Mouse (Mus musculus) telencephalon, adult 2 months (tissue): Measurements from ENCODE around the gene Dnah7a.
"Not testable (repeated sequence)": the region's sequence is repeated elsewhere in the genome, so short reads cannot be mapped to it uniquely, and the experiment has no call there.

Experiments used
- DNase-seq: peaks from one replicate; pipeline ENCODE4 v3.0.0-alpha.2; 2011; ENCODE audit warnings: low read depth, low spot score

Dnah7a gene

DNA sequence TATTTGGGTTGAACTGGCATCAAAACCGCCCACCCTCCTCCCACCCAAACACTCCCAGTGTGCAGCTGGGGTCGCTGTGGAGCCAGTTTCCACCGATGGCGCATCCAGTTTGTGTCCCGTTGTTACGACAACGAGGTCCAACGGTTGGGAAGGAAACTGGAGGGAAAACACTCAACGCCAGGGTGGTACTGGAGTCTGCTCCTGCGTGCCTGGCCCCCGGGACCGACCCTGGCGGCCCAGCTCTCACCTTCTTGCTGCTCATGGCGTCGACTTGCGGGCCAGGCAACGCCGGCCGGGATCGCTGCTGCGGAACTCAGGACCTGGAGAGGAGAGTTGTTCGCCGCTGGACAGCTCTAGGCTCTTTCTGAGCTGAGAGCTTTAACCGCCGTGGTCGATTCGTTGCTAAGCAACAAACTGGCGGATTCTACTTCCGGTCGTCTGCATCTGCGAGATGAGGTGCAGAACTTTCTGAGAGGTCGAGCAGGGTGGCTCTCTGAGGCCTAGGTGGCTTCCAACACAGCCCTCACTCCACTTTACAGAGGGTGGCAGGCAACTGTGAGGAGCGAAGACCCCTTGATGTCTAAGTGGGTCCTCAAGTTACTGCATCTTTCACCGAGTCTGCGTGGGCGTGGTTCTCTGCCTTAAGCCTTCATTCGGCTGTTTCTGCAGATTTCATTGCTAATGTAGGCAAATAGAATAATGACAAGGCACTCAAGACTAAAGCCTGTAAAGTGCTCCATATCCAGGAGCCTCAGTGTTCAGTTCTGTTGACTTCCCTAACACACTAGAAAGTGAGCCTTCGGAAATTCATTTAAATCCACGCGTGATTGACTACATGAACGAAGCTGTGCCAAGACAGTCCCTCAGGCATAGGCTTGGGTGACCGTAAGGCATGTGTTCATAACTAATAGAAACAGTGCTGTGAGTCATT, at the start of gene Dnah7a:
TSS of gene Dnah7a (minus strand) at position 354 of the 931 bp plus-strand sequence.
- DNase-seq: peak; percentile 63

DNA sequence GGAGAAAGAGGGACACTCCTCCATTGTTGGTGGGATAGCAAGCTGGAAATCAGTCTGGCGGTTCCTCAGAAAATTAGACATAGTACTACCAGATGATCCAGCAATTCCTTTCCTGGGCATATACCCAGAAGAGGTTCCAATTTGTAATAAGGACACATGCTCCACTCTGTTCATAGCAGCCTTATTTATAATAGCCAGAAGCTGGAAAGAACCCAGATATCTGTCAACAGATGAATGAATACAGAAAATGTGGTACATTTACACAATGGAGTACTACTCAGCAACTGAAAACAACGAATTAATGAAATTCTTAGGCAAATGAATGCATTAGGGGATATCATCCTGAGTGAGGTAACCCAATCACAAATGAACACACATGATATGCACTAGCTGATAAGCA, 46.9 kb upstream of the Dnah7a start:
- DNase-seq: not testable (repeated sequence)

DNA sequence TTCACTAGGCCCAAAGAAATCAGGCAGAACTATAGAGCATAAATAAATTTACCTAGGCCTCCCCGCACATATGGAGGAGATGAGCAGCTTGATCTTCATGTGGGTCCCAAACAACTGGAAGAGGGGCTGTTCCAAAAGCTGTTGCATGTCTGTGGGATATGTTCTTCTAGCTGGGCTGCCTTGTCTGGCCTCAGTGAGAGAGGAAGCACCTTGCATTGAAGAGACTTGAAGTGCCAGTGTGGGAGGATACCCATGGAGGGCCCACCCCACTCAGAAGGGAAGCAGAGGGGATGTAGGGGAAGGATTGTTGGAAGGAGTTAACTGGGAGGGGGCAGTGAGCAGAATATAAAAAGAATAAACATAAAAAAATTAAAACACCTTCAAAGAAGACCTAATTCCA, 44.6 kb upstream of the Dnah7a start:
- no peak for DNase-seq

DNA sequence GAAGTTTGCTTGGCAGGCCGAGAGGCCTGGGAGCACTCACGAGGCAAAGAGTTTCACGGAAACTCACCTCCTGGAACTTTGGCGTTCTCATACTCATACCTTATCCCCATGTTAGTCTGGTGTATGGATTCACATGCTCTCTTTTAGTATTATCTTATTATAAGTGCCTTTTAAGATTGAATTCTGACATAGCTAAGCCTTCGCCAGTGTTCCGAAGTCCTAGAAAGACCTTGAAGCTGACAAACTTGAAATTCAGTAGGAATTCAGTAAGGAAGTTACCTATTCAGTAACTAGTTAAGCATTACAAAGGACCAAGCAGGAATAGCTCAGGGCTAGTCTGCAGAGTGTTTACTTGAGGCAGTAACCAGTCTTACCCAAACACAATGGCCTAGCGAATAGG, 44.1 kb upstream of the Dnah7a start:
- DNase-seq: not testable (repeated sequence)

DNA sequence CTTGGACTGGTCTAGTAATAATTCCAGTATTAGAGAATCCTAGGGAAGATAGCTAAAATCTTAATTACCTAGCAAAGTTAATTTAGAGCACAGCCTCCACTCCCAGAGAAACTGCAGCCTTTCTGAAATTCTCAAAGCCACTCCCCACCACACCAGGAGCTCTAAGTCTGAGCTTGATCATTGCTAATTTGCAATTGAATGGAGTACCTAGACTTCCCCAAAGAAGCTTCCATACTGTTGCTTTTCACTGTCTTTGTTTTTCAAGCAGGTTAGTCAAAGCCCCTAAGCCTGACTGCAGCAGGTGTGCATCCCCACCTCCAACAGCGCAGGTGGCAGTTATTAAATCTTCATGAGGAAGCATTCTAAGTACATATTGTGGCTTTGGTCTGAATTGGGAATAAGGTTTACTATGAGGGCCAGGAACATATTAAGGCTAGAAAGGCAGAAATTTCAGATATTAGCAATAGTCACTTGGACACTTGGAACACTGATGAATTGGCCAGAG, 43.3 kb upstream of the Dnah7a start:
- not testable (repeated sequence) for DNase-seq

DNA sequence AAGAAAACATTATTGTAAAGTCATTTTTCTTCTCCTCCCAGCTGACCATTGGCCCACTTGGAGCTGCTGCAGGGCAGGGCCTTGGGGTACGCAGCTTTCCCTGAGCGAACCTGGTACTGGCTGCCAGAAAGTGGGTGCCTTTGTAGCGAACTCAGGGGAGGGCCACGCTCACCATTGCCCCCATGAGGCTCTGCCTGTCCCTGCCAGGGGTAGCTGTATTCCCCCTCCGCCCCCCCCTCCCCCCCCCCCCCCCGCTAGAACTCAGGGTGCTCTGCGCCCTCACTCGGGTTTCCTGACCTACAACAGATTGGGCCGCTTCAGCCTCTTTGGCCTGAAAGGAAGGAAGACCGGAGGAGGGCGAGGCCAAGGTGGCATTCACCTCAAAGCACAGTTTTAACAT, 42.0 kb upstream of the Dnah7a start:
- DNase-seq: no peak

DNA sequence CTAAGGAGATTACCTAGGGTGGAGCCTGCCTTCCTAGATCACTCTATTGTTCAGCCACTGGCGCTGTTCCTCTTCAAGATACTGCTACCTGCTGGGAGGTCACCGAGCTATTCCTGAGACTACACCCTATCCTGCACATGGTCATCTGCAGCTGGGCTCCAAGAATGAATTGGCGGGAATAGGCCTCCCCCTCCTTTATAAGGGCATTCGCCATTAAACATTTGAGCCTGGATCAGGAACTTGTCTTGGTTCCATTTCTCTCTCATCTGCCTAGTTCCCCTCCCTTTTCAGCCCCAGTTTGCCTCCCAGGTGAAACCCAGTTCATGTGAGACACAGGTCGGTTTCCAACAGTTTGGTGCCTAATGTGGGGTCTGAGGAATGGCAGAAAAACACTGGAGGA, 39.4 kb upstream of the Dnah7a start:
- DNase-seq: no peak

DNA sequence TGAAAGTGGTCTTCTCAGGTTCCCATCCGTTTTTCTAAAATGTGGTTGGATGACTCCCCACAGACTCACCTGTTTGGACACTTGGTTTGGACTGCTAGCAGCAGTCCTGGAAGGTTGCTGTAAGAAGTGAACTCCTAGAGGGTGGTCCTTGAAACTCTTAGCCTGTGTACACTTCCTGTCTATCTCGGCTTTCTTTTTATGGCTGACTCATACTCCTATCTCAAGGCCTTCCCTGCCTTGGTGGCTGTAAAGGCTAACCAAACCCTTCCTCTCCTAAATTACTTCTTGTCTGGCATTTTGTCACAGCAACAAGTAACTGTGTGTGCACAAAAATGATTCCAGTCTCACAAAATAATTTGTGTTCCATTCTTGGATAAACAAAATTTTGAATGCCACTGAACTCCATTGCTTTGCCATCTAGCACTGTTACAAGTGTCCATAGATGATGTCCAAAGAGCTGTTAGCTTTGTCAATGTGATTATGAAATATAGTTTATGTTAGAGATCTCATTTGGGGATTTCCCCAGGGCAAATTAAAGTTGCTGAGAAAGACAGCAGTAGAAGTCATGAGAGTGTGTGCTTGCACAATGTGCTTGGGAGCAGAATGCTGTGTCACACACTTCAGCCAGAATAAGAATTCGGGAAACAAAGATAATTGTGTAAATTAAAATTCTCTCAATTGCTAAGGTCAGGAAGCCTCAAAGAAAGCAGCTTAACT, 35.3 kb upstream of the Dnah7a start:
- no peak for DNase-seq

DNA sequence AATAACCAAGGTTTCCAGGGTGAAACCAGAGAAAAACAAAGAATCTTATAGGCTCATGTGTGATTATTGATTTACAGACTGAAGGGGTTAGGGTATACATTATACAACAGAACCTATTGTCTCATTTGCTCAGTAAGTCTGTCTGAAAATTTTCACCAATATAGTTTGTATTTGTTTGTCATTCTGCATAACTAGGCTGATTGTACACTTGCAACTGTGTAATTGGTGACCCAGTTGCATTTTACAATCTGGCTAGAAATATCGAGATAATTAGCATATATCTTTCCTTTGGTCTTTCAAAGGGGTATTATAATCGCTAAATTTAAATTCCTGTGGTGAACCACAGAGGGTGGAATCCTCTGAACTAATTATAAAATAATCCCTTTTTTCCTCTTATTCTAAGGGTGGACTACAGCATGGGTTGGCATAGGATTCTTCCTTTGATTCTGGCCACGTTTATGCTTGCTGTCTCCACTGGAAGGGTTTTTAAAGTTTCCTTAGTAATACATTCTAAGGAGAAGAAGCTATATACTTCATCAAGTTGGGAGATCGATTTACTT, 34.3 kb upstream of the Dnah7a start:
- no peak for DNase-seq

DNA sequence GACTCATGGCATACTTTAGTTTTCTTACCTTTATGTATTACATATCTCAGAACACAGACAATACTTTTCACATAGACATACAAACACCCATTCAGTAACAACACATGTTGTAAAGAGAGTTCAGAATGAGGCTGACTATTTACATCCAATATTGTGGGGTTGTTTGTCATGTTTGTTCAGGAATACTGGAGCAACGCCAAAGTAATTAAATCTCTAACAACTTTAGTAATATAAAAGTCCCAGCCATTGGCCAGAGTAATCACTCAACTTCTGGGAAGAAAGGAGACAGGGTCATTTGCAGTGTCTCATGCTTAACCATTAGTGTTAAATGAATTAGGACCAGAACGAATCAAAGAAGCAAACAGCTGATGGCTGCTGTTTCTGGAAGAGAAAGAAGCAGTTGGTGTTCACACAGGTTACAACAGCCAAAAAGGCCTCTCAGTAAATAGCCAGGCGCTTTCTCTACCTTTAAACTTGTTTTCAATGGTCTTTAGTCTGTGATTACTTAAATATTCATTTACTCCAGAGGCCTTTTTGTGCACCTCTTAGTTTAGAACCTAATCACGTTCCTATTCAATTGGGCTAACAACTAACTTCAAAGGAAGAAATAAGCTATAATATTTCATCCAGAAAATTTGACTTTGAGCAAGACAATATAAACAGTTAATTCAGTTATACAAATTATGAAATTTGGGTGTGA, 33.6 kb upstream of the Dnah7a start:
- not testable (repeated sequence) for DNase-seq

DNA sequence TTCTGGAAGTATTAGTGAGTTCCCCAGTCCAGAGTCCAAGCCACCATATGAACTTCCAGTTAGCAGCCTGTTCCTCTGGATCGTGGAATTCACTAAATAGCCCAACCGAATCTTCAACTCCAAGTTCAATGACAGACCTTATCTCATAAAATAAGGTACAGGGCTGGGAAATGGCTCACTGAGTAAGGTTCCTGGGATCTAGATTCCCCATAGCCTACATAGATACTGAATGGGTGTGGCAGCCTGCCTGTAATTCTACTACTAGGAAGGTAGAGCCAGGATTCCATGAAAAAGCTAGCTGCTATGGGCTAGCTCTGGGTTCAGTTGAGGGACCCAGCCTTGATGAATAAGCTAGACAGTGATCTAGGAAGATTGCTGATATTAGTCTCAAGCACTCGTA, 30.0 kb upstream of the Dnah7a start:
- no peak for DNase-seq

DNA sequence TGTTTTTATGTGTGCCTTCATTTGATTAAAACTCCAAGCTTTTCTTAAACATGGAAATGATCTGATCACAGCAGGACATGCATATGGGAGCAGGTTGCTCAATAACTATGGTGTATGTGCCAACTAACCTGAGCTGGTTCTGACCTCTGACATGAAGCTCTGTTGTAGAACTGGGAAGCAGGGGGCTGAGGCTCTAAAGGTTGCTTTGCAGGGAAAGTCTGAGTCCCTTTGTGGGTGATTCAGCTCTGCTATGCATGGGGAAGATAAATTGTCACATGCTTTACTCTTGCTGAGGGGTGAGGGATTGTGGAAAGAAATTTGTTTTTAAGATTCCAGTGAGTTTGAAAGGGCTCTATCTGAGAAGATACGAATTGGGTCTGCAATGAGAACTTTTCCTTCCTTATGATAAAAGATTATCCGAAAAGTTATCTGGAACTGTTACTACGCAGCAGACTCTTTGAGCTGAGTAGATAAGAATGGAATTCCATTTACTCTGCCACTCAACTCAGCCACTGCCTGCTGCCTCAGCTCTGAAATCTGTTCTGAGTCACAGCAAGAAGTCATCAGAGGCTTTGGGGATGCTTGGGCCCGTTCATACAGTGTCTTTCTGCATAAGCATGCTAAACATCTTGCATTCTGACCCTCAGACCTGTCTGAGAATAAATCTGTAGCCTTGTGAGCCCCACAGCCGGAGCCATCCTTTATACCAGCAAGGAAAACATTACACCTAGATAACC, 22.1 kb upstream of the Dnah7a start:
- DNase-seq: no peak

DNA sequence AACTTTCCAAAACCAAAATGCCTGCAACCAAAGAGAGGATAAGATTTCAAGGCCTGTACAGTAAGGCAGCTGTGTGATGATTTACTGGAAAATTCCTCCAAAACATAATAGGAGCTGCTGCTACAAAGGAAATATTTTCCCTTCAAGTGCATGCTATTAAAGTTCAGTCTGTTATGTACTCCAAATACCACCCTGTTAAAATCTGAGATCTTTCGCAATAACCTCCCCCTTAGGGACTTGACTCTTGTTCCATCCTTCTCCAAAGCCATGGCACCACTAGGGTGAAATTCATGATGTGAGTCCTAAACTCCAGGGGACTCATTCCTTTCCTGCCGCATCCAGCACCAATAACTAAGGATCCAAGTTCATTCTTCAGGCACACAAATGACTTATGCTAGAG, 20.3 kb upstream of the Dnah7a start:
- no peak for DNase-seq

DNA sequence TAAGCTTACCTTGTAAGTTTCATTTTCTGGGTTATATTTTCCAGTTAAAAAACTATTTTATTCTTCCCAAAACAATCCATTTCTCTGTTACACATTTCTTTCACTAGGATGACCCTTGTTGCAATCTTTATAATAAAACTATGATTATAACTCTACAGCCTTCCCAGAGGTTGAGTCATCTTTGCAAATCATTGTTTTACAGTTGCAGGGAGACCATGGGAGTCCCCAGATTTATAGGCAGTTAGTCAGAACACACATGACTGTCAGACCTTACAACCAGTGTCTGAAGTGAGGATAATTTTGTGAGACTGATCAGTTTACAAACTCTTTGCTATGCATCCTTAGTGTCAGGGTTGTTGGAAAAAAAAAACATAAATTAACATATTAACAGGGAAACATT, 14.8 kb upstream of the Dnah7a start:
- DNase-seq: no peak

DNA sequence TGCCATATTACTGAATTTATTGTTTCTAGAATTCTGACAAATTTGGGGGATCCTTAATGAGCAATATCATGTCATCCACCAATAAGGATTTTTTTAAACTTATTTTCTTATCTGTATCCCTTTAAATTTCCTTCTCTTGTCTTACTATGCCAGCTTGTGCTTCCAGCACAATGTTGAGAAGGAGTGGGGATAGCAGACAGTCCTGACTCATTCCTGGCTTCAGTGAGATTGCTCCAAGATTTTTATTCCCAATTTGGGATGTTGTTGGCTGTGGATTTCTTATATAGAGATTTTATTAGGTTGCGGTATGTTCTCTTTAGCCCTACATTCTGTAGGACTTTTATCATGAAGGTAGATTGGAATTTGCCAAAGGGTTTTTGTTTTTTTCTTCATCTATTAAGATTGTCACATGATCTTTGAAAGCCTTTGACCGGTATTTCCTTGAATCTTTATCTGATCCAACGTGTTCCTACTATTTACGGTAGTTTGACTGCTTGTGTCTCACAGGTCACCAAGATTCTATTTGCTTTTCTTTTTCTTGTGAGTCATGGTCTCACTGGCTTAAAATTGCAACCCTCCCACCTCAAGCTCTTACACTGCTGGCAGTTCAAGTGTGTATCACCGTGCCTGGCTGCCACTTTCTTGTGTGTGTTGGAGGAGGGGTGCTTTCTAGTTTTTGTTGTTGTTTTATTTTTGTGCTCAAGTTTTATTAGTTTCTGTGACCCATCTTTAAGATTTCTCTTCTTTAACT, 14.2 kb upstream of the Dnah7a start:
- DNase-seq: peak; percentile 31

DNA sequence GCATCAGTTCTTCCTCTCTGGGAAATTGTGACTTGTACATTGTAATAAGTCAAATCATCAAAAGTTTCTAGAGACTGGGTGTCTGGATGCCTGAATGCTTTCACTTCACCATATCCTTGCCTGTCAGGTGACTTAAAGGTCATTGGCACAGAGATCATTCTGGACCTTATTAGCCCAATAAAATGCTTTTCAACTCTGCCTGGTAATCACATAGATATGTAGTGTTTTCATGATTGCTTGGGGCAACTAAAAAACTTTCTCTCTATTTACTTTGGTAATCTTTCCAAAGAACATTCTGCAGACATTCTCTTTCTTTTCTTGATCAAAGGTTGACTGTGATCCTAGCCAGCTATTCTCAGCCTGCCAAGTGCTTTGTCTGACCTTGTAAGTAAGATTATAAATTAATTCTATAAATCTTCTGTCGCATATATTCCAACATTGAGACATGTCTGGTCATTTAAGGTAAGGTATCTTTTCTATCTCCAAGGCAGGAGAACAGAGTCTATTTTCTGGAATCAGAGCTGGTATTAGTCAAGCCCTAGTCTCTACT, 9.5 kb upstream of the Dnah7a start:
- no peak for DNase-seq

DNA sequence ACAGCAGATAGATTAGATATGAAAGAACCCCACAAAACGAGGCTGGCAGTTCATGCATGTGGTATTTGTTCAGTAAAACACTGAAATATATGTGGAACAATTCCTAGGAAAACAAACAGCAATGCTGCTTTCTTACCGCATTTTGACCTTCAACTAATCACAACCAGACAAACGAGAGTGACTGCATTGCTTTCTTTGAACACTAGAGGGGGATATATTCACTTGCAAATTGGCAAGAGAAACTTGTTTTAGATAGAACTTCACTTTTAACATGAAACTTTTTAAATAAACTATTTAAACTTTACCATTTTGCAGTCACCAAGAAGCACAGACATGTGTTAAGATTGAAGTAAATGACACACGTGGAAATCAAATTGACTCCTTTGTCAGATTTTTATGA, 8.9 kb upstream of the Dnah7a start:
- peak; percentile 55 for DNase-seq

DNA sequence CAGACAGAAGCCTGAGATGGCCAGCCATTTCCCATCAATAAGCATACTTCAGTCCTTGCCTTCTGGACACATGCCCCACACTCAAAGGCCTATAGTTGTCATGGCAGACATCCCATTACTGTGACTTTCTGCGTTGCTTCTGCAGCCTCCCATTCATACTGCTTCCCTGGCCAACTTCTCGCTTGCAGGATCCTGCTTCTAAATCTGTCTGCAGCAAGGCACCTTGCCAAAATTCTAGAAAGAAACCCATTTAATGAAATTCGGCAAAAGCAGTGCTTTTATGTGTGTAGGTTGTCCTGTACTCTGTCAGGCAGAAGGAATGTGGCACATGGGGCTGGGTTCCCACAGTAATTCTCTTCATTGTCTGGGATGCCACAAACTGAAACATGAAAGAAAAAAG, 6.8 kb upstream of the Dnah7a start:
- DNase-seq: not testable (repeated sequence)

DNA sequence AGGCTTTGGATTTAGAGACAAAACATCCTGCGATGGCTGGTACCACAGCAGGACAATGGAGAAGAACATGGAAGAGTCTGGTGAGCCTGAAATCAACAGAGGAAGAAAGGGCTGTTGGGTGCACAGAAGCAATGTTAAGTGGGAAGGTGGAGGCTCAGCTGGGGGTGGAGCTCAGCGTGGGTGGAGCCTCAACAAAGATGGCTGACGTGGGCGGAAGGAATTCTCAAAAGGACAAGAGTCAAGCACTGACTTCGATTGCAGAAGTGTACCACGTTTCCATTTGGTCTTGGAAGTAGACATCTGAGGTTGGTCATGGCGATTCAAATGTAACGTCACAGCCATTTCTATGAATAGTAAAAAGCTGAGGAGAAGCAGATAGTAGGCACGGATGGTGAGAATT, 4.5 kb upstream of the Dnah7a start:
- DNase-seq: no peak

DNA sequence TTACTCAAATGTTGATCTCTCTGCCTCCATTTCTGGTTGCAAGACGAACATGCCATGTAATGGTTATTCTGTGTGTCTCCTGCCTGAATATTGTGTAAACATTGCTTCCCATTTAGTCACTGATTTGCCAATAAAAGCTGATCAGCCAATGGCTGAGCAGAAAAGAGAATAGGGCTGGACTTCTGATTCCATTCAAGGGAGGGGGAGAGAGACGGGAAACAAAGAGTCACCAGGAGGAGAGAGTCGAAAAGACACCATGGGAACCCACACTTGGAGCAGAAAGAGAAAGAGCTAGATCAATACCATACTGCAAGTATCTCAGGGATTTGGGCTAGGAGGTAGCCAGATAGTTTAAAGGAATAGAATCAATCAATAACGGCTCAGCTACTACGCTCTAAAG, 3.0 kb upstream of the Dnah7a start:
- DNase-seq: not testable (repeated sequence)
